Mouse (Mus musculus) fat pad, adult 2 months (tissue): ENCODE data around the gene Adam30.
"Not testable (repeated sequence)": the region's sequence is repeated elsewhere in the genome, so short reads cannot be mapped to it uniquely, and the experiment has no call there.

Experiments
- DNase-seq: peaks from one replicate; pipeline ENCODE4 v3.0.0-alpha.2; 2011; ENCODE audit warnings: low read depth, low spot score; ENCODE audit errors: extremely low read depth

Adam30 gene

DNA sequence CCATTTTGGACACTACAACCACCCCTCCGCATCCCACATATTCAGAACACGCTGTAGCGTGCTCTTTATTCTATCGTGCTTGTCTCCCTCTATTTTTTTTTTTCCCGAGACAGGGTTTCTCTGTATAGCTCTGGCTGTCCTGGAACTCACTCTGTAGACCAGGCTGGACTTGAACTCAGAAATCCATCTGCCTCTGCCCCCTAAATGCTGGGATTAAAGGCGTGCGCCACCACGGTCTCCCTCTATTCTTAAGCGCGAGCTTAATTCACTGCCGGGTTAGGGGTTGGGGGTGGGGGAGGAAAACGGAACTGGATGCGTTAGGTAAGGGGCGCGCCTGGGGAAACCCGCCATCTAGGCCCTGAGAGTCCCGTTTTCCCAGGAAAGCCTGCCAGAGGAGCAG, at the start of gene Adam30:
Gene Adam30, plus strand, starts transcription at position 301 of the 400 bp plus-strand sequence.
- no peak for DNase-seq

DNA sequence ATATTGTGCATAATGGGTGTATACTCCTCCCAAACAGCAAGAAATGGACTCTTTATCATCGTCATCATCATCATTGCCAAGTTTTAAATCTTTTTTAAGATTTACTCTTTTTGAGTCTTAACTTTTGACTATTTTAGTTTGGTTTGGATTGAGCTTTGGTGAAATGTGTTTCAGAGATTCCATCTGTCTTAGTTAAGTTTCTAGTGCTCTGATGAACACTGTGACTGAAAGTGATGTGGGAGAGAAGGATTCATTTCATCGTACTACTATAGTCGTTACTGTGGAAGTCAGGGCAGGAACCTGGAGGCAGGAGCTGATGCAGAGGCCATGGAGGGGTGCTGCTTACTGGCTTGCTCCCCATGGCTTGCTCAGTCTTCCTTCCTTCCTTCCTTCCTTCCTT, 42.2 kb upstream of the Adam30 start:
- DNase-seq = no peak

DNA sequence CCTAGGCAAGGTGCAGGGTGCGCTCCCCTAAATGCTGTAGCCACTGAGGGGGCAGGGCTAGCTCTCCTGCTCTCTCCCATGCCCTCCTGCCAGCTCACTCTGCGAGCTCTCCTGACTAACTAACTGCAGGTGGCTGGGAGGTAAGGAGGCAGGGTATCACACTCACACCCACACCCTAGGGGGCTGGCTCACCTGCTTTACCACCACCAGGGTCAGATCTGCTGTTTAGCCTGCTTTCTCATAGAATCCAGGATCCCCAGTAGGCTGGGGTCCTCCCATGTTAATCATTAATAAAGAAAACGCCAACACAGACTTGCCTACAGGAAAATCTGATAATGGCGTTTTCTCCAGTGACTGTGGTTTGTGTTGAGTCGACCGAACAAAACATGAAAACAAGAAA, 41.1 kb upstream of the Adam30 start:
- no peak for DNase-seq

DNA sequence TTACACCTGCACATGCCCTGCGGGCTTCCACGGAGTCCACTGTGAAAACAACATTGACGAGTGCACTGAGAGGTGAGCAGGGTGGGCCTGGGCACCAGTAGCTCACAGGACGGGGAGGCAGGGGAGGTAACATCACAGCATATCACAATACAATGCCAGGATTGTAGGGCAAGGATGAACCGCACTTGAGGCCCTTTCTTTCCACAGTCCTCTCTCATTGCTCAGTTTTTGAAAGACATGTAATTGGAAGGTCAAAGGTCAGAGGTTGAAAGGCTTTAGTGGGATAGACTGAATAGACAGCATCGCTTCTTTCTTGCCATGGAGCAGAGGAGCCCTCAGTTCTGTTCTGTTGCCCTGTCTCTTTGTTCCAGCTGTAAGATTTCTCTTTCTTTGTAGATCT, 39.5 kb upstream of the Adam30 start:
- no peak for DNase-seq

DNA sequence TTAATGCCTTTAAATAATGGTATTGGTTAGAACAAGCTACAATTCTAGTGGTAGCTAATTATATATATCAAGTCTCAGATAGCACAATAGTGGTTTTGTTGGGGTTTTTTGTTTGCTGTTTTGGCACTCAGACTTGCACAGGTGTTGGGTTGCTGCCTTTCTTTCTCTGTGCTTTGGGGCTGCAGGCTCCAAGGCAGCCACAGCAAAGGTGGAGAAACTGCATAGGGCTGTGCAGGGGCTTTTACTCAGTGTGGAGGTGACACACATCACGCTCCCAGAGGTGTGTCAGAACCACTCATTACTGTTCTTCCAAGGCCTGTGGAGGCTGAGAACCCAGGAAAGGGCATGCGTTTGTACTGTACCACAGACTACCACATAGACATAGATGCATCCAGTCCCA, 32.7 kb upstream of the Adam30 start:
- DNase-seq = no peak

DNA sequence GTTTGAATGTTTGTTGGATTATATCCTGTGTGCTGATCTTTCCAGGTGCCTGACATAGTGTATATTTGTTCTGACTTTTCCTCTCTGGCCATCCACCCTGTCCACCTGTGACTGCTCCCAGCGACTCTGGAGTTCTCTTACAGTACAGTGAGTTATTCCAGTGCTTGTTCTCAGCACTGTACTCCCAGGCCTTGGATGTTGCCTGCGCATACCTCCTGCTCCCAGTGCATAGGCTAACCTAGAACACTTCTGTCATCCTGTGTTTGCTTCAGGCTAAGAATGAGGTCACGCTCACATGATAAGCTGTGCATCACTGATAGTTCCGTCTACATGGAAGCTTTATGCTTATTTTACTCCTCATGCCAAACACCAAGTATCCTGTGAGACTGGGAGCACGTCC, 31.7 kb upstream of the Adam30 start:
- no peak for DNase-seq

DNA sequence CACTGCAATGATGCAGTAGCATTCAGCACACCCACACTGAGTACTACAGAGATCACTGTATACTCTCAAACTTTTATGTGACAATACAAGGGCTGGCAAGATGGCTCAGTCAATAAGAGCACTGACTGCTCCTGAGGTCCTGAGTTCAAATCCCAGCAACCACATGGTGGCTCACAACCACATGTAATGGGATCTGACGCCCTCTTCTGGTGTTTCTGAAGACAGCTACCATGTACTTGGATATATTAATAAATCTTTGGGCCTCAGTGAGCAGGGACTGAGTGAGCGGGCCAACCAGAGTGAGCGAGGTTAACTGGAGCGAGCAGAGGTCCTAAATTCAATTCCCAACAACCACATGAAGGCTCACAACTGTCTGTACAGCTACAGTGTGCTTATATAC, 28.3 kb upstream of the Adam30 start:
- DNase-seq = not testable (repeated sequence)

DNA sequence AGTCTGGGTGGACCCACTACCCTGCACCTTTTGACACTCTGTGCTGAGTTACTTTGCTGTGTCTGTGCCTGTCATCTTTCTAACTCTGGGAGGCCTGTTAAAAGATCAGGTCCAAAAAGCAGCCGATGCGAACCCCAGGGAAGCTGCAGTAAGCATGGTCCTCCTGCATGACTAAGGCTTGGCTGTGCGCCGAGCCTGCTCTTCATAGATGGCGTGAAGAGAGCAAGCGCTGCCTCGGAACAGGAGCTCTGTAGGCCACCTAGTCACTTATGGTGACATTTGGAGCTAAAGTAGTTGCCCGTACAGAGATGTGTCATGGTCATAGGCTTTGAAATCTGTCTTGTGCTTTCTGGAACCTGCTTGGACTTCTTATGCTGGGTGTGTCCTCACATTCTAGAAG, 27.8 kb upstream of the Adam30 start:
- no peak for DNase-seq

DNA sequence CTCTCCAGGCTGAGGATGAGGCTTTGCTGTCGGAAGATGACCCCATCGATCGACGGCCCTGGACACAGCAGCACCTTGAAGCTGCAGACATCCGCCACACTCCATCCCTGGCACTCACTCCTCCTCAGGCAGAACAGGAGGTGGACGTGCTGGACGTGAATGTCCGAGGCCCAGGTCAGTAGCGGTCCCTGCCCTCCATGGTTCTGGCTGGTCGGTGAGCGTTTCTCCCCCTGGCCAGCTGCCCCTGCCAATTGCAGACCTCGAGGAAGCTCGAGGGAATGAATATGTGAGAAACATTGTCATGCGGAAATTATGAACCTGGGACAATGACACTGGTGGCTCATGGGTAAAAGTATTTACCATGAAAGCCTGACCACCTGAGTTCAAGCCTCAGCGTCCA, 19.0 kb upstream of the Adam30 start:
- no peak for DNase-seq

DNA sequence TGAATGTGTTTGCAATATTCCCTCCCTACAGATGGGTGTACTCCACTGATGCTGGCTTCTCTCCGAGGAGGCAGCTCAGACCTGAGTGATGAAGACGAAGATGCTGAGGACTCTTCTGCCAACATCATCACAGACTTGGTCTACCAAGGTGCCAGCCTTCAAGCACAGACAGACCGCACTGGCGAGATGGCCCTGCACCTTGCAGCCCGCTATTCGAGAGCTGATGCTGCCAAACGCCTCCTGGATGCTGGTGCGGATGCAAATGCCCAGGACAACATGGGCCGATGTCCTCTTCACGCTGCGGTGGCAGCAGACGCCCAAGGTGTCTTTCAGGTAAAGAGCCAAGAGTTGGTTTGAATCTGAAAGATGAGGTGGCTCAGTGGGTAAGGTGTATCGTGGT, 17.6 kb upstream of the Adam30 start:
- no peak for DNase-seq

DNA sequence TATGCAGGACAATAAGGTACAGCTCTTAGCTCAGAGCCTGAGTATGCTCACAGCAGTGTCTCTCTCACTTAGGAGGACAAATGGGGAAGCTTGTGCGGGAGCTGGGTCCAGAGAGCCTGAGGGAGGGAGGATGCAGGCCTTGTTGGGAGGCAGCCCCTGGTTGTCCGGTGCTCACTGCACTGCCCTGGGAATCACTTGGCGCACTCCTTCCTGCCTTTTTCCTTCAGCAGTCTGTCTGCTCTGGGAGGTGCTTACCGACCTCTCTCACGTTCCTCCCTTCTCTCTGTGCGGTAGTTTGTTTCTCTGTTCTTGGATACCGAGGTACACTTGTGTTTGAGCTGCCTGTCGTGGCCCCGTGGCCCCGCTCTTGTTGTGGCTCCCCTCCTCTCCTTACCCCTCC, 15.2 kb upstream of the Adam30 start:
- no peak for DNase-seq

DNA sequence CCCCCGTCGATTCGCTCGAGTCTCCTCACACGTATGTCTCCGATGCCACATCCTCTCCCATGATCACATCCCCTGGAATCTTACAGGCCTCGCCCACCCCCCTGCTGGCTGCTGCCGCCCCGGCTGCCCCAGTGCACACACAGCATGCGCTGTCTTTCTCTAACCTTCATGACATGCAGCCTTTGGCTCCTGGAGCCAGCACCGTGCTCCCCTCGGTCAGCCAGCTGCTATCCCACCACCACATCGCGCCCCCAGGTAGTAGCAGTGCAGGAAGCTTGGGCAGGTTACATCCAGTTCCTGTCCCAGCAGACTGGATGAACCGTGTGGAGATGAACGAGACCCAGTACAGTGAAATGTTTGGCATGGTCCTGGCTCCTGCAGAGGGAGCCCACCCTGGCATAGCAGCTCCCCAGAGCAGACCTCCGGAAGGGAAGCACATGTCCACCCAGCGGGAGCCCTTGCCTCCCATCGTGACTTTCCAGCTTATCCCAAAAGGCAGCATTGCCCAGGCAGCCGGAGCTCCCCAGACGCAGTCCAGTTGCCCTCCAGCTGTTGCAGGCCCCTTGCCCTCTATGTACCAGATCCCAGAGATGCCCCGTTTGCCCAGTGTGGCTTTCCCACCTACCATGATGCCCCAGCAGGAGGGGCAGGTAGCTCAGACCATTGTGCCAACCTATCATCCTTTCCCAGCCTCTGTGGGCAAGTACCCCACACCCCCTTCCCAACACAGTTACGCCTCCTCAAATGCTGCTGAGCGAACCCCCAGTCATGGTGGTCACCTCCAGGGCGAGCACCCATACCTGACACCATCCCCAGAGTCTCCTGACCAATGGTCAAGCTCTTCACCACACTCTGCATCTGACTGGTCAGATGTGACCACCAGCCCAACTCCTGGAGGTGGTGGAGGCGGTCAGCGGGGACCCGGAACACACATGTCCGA, 13.7 kb upstream of the Adam30 start:
- no peak for DNase-seq

DNA sequence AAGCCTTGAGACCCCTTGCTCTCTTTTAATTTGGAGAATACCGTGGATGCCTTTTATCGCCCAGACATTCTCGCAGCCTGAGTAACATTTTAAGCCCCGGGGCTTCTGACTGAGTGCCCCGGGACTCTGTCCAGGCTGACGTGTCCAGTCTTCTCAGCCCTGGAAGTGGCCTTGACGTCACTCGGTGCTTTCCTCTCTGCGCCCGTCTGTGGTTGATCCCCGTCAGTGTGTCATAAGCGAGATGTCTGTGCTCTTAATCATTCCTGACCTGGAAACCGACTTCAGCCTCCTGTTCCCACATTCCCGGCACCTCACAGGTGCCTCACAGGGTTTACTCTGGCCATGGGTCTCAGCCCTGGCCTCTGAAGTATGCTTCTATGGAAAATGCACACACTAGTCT, 12.7 kb upstream of the Adam30 start:
- no peak for DNase-seq

DNA sequence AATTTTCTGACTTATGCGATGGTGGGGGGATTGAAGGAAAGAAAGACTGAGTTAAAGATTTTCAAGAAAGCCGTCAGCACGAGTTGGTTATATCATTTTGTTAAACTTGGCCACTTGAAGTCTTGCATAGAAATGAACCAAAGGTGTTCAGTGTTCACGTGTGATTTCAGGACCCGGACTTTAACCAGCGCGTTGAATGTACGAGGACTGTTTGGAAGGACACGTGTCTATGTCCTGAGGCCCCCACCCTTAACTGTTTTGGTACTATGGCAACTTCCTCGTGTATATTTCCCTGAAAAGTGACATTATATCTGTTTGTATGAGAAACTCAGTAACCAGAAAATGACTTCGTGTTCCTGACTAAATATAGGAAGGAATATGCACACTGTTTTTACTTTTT, 10.5 kb upstream of the Adam30 start:
- DNase-seq = no peak

DNA sequence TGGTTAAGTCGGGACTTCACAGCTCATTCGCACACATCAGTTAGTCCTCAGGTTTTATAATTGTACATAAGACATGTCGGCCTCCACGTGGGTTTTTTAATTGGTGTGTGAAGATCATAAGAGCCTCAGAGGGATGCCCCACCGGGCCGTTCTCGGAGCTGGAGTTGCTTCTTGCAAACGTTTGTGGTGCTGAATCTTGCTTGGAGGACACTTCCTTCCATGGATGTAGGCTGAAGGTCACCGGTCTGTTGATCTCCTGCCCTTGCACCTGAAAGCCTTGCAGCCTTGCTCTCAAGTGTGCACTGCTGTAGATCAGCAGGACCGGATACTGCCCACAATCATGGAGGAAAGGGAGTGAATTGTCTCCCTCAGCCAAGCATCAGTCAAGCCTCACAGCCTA, 9.4 kb upstream of the Adam30 start:
- no peak for DNase-seq

DNA sequence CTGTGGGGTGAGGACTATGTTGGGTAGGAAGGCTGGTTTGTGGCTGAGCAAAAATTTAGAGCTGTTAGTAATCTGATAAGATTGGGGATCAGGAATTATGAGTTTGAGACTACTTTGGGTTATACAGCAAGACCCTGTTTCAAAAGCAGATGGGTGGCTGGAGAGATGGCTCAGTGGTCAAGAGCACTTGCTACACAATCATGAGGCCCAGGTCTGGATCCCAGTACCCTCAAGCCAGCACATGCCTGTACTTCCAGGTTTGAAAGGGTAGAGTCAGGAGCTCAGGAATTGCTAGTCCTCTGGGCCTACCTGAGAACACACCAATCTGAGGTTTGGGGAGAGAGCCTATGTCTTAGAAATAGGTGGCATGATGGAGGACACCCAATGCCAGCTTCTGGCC, 7.0 kb upstream of the Adam30 start:
- no peak for DNase-seq

DNA sequence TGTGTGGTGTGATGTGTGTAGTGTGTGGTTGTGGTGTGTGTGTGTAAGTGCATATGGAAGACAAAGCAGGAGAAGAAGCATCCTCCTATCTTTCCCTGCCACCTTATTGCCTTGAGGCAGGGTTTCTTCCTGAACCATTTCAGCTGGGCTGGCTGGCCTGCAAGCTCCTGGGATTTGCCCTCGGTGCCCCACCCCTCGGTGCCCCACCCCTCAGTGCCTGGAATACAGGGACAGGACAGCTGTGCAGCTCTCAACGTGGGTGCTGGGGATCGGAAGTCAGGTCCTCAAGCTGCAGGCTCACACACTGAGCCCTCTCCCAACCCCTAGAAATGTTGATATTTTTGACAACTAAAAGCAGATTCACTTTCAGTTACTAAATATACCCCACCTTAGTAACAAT, 4.3 kb upstream of the Adam30 start:
- no peak for DNase-seq

DNA sequence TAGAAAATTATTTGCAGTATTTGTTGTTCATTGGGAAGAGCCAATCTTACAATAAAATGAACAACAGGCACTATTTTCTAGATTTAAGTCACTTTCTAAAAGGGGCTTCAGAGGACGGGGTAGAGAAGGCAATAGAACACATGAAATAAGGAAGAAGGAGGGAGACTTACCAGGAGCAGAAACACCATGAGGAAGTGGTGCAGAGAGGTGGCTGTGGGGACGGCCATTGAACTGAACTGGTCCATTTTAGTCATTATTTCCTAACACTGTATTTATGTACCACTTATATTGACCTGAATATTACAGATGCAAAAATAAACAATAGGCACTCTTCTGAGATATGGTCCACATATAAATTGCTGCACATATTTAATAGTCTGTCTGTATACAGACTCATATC, 3.4 kb upstream of the Adam30 start:
- no peak for DNase-seq

DNA sequence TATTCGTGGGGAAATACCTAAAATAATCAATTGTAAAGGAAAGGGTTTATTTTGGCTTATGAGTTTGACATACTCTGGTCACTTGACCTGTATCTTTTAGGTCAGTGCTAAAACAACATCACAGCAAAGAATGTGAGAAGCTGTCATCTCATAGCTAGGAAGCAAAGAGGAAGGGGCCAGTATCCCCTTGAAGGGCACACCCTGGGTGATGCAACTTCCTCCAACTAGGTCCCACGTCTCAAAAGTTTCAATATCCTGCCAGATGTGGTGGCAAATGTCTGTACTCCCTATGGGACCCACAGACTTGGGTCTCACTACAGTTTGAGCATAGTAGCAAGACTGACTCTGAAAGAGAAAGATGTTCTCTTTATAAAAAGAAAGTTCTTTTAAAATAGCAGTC, 2.8 kb upstream of the Adam30 start:
- DNase-seq = no peak

DNA sequence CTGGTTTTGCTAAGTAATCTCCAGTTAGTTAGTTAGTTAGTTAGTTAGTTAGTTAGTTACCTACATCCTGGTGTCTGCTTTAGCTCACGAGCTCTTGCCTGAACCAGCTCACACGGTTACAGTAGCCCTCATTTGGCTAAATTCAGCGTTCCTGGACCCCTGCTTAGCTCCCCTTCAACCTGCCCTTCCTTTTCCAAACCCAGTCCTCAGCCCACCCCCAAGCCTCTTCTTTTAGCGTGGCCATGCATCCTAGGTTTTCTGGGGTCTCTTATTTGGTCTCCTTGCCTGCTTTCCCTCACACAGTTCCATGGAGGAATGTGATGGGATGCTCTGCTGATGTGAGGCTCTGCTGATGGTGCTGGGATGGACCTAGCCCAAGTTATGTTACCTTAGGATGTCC, 1.8 kb upstream of the Adam30 start:
- DNase-seq = no peak

DNA sequence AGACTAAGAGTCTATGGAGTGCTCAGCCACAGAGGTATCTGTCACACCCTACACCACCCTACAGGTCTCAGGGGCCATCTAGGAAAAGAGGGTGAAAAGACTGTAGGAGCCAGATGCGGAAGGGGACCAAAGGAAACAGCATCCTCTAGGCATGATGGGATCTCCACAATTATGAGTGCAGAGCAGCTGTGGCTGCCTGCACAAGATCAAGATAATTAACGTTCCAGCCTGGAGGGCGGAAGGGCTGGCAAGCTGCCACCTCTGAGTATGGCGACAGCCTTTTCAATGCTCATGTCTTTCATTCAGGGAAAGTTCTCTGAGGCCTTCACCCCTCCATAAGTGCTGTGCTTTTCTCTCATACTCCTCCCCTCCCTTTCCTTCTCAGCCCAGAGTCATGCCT, 1.1 kb upstream of the Adam30 start:
- DNase-seq = no peak

DNA sequence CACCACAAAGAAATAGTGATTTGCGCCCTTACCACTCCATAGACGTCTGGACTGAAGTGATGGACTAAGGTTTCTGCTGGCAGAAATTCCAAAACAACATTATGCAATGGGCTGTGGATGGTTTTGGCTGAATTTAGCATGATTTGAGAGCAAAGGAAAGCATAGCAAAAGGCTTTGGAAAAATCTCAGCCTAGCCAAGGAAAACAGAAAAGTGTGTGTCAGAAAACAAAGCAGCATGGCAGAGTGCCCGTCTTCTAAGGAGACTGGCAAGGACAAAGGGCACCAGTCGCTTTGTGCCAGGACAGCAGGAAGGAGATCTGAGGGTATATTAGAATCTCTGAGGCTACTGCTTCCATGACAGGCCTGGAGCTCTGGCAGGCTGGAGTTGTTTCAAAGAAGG, 17.9 kb downstream of the Adam30 start:
- DNase-seq = no peak

DNA sequence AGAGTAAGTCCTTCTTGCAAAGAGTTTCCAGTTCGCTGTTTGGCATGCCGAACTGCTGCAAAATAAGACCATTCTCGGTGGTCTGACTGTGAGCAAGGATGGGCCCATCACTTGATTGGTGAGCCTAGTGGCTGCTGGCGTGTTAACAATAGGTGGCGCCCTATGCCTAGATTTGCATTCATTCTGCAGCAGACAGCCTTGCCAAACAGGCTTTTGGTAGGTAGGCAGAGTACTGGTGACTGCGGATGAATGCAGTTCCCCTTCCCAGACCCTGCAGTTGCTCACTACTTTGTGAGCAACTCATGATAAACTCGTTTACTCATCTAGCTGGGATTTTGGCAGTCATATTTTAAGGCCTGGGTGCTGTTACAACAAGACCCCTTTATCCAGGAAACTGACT, 20.4 kb downstream of the Adam30 start:
- DNase-seq = no peak
